Mouse (Mus musculus) left cerebral cortex, postnatal 36 days (tissue): ENCODE results near the gene Qprt. TPM values are rescaled to one million over a fixed set of nuclear protein-coding genes. Genes with fewer than 3 reads are reported as not detected.

Source experiments
- DNase-seq, 2 experiments: peaks; one replicate each; pipeline ENCODE4 v3.0.0; 2021 to 2022; ENCODE audit warnings: low spot score in 2 of 2, mixed read lengths in 1 of 2
- intact Hi-C: fragments of 180-260 bp; cut with DNase I; formaldehyde crosslinking; loops from one replicate; pipeline ENCODE4 v1.15.1; 2025
- total RNA-seq, 2 experiments: library from RNA; stranded (reverse); gene quantifications; 2 replicates each; pipeline ENCODE4 v1.2.3; 2021

The Qprt gene
- total RNA-seq = under 1 TPM in 1 of 2 experiments, not detected in 1; 0.63 TPM

DNA sequence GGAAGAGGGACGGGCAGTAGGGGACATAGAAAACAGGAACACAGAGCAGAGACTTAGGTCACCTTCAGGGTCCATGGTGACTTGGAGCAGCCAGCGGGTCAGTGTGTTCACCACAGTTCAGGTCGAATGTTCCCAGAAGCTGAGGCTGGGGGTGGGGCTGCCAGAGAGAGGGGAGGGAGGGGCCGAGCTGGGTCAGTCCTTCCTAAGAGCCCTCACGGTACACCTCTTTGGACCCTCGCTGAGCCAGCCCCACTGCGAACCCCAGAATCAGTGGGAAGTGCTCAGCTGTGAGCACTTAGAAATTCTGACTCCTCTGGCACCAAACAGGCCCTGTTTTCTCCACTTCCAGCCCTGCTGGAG is at the start of gene Qprt:
Gene Qprt, minus strand, starts transcription at position 316 of the 360 bp plus-strand sequence.
- no peak for DNase-seq
- intact Hi-C loops = no loop called here

DNA sequence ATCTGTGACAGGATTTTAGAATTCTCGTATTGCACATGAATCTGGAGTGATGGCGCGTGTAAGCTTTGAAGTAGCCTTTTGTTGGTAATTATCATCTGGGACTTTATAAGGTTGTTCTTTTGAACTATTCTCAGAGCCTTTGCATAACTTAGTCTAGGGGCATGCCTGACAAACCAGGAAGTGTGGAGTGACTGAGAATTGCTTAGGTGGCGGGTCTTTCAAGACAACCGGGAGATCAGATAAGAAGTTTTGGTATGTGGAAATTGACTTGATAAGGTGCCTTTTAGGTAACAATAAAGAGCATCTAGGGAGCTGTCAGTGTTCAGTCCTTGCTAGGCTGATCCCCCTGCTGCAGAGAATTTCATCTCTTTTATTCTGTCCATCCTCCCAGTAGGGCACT is 44.5 kb upstream of the Qprt start:
- intact Hi-C loops = no loop called here
- DNase-seq = no peak

DNA sequence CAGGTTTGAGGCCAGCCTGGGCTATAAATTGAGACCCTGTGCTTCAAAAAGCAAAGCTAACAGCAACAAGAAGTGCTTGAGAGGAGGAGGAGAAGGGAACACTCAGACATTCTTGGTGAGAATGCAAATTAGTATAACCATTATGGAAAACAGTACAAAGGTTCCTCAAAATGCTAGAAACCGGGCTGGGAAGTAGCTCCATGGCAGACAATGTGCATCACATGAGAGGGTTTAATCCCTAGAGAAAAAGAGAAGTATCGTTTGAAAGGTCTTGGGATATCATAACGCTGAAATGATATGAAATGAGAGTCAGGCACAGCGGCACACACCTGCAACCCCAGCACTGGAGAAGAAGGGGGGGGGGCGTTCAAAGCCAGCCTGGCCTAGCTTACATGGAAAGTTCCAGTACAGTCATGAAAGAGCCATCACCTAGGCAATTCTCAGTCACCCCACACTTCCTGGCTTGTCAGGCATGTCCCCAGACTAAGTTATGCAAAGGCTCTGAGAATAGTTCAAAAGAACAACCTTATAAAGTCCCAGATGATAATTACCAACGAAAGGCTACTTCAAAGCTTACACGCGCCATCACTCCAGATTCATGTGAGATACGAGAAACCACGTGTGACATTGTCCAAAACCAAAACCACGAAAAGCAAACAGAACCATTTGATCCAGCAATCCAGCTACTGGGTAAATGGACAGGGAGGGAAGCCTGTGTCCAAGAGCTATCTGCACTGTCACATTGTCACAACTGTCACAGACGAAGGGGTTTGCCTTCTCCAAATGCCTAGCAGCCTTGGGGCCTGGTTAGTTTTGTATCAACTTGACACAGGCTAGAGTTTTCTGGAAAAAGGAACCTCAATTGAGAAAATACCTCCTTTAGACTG is 43.8 kb upstream of the Qprt start:
- DNase-seq = no peak
- intact Hi-C loops = no loop called here

DNA sequence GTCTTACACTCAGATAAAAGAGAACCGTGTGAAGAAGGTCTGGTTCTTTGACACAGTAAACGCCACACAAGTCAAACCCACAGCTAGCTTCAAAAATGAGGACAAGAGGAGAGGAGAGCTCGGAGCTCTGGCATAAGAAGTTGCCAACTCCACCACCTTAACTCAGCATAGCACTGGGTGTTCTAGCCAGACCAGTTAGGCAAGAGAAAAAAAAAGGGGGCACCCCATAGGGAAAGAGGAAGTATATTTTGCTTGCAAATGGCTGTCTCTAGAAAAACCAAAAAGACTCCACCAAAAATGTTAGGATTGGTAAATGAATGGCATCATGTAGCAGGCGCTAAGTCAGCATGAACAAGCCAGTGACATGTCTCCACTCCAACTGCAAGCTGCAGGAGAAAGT is 42.0 kb upstream of the Qprt start:
- intact Hi-C loops = no loop called here
- DNase-seq = no peak

DNA sequence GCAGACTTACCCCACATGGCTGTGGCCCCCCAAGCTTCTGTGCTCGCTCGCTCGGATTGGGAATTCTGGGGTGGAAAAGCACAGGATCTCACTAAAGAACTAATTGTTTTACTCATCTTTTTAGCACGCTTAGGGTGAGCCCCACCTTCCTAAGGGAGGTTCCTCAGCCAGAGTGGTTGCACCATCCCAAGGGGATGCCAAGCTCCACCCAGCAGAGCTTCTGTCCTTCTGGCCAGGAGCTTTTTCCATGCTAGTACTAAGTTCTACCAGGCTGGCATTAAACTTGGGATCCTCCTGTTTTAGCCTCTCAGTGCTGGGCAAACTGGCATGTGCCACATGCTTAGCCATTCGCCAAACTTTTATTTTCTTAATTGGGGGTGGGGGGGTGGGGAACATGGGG is 40.5 kb upstream of the Qprt start:
- no peak for DNase-seq
- intact Hi-C loops = no loop called here

DNA sequence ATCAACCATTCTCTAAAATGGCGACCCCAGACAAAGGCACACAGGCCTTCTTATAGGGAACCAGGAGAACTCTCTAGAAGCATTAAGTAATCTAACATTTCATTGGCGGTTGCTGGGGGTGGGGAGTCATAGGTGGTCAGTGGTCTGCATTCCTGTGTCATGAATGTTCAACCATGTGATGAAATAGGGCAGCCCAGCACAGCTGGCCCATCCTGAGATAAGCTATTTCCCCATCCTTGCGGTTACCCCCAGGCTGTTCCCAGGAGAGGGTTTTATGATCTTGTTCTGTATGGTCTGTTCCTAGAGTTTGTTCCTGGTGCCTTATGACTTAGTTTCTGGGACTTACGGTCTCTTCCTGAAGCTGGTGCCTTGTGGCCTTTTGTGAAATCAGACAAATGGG is 35.5 kb upstream of the Qprt start:
- DNase-seq = no peak
- intact Hi-C loops = no loop called here

DNA sequence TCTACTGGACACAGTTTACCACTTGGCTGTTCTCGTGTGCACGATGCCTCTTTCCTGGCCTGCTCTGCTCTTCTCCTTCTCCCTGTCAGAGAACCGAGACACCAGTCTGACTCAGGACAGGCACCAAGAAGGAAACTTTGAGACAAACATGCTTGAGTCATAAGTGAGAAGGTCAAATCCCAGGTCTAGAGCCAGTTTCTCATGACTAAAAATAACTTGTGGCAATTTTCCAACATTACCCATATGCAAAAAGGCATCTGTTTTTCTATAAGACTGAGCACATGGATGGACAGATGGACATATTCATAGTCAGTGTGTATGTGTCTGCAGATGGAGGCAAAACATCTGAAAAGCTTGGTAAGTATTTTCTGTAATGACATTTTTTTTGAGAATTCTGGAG is 31.5 kb upstream of the Qprt start:
- intact Hi-C loops = no loop called here
- DNase-seq = no peak

DNA sequence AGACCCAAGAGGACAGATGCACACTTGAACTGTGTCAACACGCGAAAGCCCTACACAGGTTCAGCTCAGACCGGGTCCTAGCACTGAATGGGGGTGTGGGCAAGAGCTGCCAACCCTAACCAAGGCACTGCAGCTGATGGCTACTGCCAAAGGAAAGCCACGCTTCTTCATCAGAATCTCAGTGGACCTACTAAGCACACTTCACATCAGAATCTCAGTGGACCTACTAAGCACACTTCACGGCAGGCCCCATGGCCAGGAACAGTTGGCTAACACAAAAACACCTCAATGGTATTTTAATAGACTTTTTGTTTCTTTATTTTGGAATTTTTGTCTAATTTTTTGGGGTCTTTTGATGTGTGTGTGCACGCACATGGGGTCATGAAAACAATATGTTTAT is 30.4 kb upstream of the Qprt start:
- intact Hi-C loops = no loop called here
- DNase-seq = no peak

DNA sequence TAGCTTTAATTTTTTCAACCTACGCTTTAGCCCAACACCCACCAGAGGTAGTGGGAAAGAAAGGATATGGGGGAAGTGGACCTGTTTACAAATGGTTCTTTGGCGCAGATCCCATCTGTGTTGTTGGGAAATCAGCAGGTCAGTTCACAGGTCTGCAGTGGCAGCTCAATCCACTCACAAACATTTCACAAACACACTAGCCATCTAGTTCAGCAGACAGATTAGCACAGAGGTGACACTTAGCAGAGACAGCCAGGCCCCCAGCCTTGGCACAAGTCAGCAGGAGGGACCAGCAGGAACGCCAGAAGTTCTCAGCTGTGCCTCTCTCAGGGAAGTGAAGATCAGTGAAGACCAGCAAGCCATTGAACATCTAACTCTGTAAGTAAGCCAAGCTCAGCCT is 25.9 kb upstream of the Qprt start:
- intact Hi-C loops = no loop called here
- no peak for DNase-seq

DNA sequence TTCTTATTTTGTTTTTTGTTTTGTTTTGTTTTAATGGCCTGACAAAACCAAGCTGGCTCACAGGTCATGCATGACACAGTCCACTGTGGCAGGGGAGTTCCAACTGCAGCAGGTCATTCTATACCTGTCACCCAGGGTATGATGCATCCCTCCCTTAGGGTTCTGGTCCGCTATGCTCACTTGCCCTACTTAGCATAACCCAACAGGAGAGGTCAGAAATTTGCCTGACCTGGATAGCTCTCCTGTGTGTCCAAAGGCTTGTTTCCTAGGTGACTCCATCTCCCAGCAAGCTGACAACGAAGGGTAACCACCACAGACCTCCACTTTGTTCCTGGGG is 24.2 kb upstream of the Qprt start:
- DNase-seq = no peak
- intact Hi-C loops = no loop called here

DNA sequence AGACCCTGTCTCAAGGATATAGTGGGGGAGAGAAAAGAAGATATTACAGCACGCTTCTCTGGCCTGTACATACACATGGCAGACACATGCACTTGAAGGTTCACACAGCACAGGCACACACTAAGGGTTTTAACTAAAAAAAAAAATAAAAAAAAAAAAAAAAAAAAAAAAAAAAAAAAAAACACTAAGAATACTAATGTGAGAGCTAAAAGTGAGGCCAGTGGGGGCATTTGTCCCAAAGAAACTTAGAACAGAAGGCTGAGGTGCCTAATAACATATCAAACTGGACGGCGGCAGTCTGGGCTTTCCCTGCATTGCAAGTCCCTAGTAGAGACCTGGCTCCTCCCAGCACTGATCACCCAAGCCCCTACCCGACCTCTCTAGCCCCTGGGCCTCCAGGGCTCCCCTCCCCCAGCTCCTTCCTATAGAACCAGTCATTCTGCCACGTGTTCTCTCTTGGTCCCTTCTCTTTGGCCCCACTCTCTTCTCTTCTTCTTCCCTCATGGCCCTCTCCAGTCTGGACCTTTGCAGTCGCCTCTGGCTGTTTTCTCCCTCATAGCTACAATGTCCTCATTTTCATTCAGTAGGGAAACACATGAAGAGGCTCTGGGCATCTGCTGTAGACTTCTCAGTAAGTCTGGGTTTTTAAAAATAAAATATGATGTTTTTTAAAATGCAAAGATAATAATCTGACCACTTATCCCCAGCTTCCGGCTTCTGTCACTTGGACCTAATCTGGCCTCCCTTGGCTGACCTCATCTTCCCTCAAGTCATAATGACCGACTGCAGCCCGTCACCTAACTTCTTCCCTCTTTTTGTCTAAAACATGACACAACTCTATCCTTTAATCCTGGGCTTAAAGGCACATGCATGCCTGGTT is 23.6 kb upstream of the Qprt start:
- DNase-seq = no peak
- intact Hi-C loops = no loop called here

DNA sequence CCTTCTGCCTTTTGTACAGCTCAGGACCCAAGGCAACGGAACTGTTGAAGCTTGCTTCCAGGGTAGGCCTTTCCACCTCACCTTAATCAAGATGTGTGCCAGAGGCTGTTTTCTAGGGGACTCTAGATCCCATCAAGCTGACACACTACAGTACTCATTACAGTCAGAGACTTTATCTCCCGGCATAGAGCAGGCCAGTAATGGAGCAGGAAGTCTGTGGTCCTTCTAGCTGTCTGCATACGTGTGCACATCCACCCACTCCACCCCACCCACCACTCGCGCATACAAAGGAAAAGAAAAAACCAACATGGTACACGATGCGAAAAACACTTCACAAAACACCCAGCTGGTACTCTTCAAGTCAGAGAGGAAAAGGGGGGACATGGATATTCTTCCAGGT is 22.4 kb upstream of the Qprt start:
- intact Hi-C loops = no loop called here
- no peak for DNase-seq

DNA sequence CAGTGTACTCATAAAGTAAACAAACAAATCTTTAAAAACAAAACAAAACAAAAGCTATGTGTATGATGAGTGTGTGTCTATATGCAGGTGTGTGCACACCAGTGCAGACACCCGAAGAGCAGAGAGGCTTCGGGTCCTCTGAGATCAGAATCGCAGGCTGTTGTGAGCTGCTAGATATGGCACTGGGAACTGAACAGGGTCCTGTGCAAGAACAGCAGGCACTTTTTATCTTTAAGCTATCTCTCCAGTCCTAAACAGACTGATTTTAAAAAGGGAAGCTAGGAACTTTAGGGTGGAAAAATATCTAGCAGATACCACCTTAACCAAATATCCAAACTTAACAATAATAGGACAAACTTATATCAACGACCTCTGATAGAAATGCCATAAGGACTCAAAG is 20.6 kb upstream of the Qprt start:
- intact Hi-C loops = no loop called here
- DNase-seq = no peak

DNA sequence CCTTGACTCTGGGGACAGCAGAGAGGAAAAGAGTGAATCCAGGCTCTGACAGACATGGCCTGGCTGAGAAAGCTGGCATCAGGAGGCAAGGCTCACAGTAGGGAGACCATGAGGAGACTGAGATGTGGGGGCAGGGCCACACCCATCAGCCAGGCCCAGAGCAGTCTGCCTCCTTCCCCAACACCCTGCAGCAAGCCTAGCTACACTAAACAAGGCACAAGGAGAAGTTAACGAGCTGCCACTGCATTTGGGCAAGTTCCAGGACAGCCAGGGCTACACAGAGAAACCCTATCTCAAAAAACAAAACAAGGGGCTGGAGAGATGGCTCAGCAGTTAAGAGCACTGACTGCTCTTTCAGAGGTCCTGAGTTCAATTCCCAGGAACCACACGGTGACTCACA is 20.2 kb upstream of the Qprt start:
- intact Hi-C loops = no loop called here
- no peak for DNase-seq

DNA sequence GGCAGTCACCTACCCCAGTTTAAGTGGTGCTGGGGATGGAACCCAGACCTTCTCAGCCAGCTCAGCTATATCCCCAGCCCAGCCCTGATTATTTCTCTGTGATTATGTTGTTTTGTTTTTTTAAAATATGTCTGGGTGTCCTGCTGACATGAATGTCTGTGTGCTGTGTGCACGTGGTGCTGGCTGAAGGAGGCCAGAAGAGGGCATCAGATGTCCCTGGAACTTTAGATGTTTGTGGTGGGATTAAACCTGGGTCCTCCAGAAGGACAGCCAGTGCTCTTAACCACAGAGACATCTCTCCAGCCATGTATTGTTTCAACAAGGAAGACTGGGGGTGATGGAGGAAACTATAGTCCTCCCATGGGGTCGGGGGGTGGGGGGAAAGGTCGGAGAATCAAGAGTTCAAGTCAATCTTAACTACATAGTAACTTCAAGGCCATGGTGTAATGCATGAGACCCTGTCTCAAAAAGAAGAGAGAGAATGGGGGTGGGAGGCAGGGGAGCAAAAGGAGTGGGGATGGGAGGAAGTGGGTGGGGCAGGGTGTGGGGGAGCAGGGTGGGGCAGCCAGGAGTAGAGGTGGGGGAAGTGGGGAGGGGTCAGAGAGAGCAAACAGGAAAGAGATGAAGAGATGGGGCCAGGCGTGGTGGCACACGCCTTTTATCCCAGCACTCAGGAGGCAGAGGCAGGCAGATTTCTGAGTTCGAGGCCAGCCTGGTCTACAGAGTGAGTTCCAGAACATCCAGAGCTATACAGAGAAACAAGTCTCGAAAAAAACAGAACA is 18.8 kb upstream of the Qprt start:
- intact Hi-C loops = no loop called here
- DNase-seq = no peak

DNA sequence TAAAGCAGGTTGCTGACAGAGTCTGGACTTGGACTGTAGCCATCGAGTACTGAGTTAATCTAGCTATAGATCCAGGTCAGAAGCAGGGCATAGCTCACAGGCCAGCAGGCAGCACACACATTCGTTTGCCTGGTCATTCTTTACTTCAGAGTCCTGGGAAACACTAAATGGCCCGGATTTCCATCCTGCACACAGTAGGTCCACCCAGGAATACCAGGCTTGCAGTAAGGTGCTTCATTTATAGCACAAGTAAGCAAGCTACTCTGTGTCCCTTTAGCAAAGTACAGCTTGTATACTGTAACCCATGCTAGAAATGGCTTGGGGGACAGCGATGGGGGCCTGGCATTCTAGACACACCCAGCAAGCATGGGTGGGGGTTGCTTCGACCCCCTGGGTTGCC is 17.5 kb upstream of the Qprt start:
- intact Hi-C loops = no loop called here
- DNase-seq = no peak

DNA sequence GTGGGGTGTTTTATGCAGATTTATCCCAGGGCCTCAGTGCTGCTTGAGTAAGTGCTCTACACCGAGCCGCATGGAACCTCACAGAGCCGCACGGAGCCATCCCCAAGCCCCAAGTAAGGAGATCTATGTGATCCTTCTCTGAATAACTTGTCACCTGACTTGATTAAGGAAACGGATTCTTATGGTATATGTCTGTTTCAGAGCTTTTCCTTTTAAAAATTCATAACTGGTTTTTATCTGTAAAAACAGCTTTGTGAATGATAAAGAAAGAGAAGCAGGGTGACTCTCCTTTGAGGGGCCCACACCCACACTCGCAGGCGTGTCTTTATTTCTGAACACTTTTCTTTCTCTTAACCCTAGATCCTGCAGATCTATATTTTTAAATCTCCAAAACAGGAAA is 17.1 kb upstream of the Qprt start:
- intact Hi-C loops = no loop called here
- DNase-seq = no peak

DNA sequence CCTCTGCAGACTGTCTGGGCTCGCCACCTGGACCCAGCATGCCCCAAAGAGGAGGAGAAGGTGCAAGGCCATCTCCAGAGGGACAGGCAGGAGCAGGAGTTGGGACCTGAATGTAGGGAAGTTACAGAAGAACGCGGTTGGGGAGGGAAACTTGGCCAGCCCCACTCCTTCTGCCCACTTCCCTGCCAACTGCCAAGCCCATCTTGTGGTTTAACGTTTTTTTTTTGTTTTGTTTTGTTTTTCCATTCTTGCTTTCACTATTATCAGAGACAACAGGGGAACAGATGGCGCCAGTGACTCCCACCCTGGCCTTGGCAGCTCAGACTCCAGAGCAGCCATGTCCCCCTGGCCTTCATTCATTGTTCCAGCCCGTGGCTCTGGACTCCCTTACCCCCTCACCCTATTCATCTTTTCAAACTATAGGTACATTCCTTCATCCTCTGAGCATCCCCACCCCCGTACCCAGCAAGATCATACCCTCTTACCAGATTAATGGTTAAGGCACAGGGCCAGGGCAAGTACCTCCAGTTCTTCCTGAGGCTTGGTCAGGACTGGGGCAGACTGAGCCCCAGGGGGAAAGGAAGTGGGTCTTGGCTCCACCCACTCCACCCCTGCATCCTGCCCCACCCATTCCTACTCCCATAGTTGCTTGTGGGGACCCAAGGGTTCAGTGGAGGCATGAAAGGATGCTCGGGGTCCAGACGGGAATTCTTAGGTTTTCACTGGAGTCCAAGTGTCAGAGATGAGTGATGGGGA is 15.4 kb upstream of the Qprt start, which contains the start of gene Spn:
Gene Spn, minus strand, starts transcription at position 562 of the 756 bp plus-strand sequence.
- DNase-seq = no peak
- intact Hi-C loops = no loop called here

DNA sequence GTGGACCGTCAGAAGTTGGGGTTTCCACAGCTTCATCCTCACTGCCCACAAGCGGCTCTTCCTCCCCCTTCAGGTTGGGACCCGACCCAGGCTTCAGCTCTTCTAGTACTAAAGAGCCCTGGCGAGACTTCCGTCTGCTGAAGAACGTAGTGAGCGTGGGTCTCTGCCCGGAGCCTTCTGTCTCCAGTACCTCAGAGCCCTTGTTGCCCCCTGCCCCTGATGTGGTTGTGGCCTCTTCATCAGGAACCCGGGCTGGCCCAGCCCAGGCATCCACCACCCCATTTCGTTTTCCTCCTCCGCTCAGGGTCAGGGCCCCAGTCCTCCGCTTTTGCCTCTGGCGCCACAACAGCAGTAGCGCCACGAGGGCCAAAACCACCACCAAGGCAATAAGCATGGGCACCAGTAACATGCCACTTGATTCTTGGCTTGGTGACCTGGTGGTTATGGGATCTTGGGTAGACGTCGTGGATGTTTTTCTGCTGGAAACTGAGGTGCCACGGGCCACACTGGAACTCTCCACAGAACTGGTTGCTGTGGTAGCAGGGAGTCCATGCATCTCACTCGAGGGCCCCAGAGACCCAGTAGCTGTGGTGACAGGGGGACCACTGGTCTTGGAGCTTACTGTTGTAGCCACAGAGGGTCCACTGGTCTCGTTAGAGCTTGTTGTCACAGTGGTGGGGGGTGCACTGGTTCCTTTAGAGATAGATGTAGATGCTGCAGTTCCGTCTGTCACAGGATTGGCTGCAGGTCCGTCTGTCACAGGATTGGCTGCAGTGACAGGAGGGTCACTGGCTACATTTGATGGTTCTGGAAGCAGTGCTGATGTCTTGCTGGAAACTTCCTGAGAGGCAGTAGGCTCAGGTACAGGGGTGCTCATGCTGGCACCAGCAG is 14.4 kb upstream of the Qprt start:
- intact Hi-C loops = no loop called here
- DNase-seq = no peak
